Mouse (Mus musculus): ENCODE results near the gene Fyb. TPM values are rescaled to one million over a fixed set of nuclear protein-coding genes. Genes with fewer than 3 reads are reported as not detected.

Gene Fyb
- polyA plus RNA-seq, 1 experiment from 2014 or later, result 3.5 TPM

DNA sequence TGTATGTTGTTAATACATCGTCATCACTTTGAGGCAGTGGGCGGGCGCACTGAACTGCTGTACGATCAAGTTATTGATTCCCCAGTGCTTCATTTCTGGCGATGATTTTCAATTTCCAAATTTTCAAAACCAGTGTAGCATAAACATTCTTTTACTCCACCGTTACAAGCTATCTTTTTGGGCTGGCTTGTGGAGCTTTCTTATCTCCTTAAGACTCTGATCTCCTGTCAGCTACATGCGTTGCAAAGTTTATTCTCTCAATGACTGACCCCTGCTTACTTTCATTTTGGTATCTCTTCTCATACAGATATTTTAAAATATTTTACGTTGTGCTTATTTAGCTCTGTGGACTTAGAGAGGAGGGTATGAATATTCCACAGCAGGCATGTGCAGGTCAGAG, 11.9 kb downstream of the Fyb start:
- Histone ChIP-seq H3K9ac (no peak overlapping the region), H3K27me3 (replicated peaks) (no peaks in the 10 kb centered on the region), H3K4me1 (no peaks in the 10 kb centered on the region), H3K4me2 (no peak overlapping the region), H3K9me3 (no peaks in the 10 kb centered on the region), H3K4me3 (no peak overlapping the region), H3K36me3 (no peaks in the 10 kb centered on the region), H3K27ac (replicated peaks) (no peak overlapping the region)
- WGBS, result 63% methylated on average over 8 of the region's 8 CpGs
- ATAC-seq (ENCODE audit: extremely low read depth, insufficient number of reproducible peaks, low FRiP score, low TSS enrichment), result no peak

- WGBS, result 45% methylated on average over 7 of the region's 7 CpGs
- no peaks in the 10 kb centered on the region for H3K27me3 ChIP-seq (replicated peaks)
- H3K9me3 ChIP-seq, result no peaks in the 10 kb centered on the region
- no peak overlapping the region for H3K4me3 ChIP-seq
- ATAC-seq (ENCODE audit: extremely low read depth, insufficient number of reproducible peaks, low FRiP score, low TSS enrichment), result no peak
- no peaks in the 10 kb centered on the region for H3K36me3 ChIP-seq
- H3K27ac ChIP-seq (replicated peaks), result no peak overlapping the region
- peaks cover 3% of the 10 kb centered on the region; the same call in 1 of the 2 replicates for H3K4me1 ChIP-seq
- no peak overlapping the region for H3K9ac ChIP-seq
- H3K4me2 ChIP-seq, result no peak overlapping the region
Observed at GRCm38 (mm10) chr15:6539639-6540338, 17.1 kb downstream of the Fyb start.

GRCm38 (mm10) chr15:6548911-6549310, 26.3 kb downstream of the Fyb start:
- H3K4me2 ChIP-seq, result no peak overlapping the region
- H3K4me3 ChIP-seq, result no peak overlapping the region
- ATAC-seq (ENCODE audit: extremely low read depth, insufficient number of reproducible peaks, low FRiP score, low TSS enrichment), result no peak
- no peaks in the 10 kb centered on the region for H3K4me1 ChIP-seq
- no peak overlapping the region for H3K9ac ChIP-seq
- H3K9me3 ChIP-seq, result no peaks in the 10 kb centered on the region
- WGBS, result 85% methylated on average over 4 of the region's 4 CpGs
- H3K36me3 ChIP-seq, result no peaks in the 10 kb centered on the region
- no peak overlapping the region for H3K27ac ChIP-seq (replicated peaks)
- H3K27me3 ChIP-seq (replicated peaks), result no peaks in the 10 kb centered on the region

- 60% methylated on average over 7 of the region's 7 CpGs for WGBS
- Histone ChIP-seq H3K27ac (replicated peaks) (no peak overlapping the region), H3K27me3 (replicated peaks) (no peaks in the 10 kb centered on the region), H3K4me2 (no peak overlapping the region), H3K4me3 (no peak overlapping the region), H3K36me3 (no peaks in the 10 kb centered on the region), H3K9ac (no peak overlapping the region), H3K9me3 (no peaks in the 10 kb centered on the region), H3K4me1 (no peaks in the 10 kb centered on the region)
- no peak for ATAC-seq (ENCODE audit: extremely low read depth, insufficient number of reproducible peaks, low FRiP score, low TSS enrichment)
Observed at GRCm38 (mm10) chr15:6551875-6552274, 29.2 kb downstream of the Fyb start.

DNA sequence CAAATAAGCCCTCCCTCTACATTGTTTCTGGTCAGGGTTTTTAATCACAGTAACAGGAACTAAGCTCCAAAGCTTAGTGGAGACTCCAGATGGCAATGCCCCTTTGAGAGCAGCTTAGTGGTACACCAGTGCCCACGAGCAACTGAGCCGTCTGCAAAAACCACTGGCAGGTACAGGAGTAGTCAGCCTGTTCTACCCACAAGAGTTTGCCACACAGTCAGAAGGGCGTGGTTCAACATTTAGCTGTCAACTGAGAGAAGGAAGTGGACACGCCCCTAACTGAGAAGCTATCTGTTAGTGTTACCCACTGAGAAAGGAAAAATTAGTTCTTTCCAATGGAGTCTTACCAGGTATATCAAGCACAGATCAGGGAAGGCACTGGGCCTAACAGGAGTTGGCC, 32.1 kb downstream of the Fyb start:
- Histone ChIP-seq H3K4me3 (no peak overlapping the region), H3K9ac (no peak overlapping the region), H3K4me1 (peaks cover 7% of the 10 kb centered on the region; the same call in 1 of the 2 replicates), H3K9me3 (no peaks in the 10 kb centered on the region), H3K27me3 (replicated peaks) (no peaks in the 10 kb centered on the region), H3K4me2 (no peak overlapping the region), H3K27ac (replicated peaks) (no peak overlapping the region), H3K36me3 (no peaks in the 10 kb centered on the region)
- WGBS, result 78% methylated on average over 4 of the region's 4 CpGs
- ATAC-seq (ENCODE audit: extremely low read depth, insufficient number of reproducible peaks, low FRiP score, low TSS enrichment), result no peak

DNA sequence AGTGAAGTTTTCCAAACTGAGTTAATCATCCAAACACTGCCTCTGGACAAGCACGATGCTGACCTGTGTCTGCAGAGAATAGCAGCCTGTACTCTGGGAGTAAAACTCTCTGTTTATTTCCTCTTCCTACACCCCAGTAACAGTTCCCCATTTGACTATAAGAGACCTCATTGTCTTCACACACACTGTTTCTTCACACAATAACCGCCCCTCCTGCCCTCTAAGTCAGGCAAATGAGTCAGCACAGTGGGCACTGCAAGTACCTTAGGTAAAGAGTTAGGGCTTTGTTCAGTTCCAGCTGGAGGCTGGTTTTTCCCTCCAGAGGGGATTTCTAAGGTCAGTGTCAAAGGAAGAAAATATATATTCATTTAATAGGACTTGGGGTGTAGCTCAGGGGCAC, 32.9 kb downstream of the Fyb start:
- peaks cover 7% of the 10 kb centered on the region; the same call in 1 of the 2 replicates for H3K4me1 ChIP-seq
- ATAC-seq (ENCODE audit: extremely low read depth, insufficient number of reproducible peaks, low FRiP score, low TSS enrichment), result no peak
- H3K36me3 ChIP-seq, result no peaks in the 10 kb centered on the region
- no peak overlapping the region for H3K27ac ChIP-seq (replicated peaks)
- WGBS, result 70% methylated on average over 2 of the region's 2 CpGs
- no peak overlapping the region for H3K4me3 ChIP-seq
- H3K4me2 ChIP-seq, result no peak overlapping the region
- no peak overlapping the region for H3K9ac ChIP-seq
- no peaks in the 10 kb centered on the region for H3K27me3 ChIP-seq (replicated peaks)
- H3K9me3 ChIP-seq, result no peaks in the 10 kb centered on the region

GRCm38 (mm10) chr15:6556272-6556671, 33.6 kb downstream of the Fyb start:
- Histone ChIP-seq H3K4me2 (no peak overlapping the region), H3K4me1 (peaks cover 7% of the 10 kb centered on the region; the same call in 1 of the 2 replicates), H3K27ac (replicated peaks) (no peak overlapping the region), H3K27me3 (replicated peaks) (no peaks in the 10 kb centered on the region), H3K9ac (no peak overlapping the region), H3K9me3 (no peaks in the 10 kb centered on the region), H3K36me3 (no peaks in the 10 kb centered on the region), H3K4me3 (no peak overlapping the region)
- 68% methylated on average over 4 of the region's 4 CpGs for WGBS
- ATAC-seq (ENCODE audit: extremely low read depth, insufficient number of reproducible peaks, low FRiP score, low TSS enrichment), result no peak

GRCm38 (mm10) chr15:6556911-6557310, 34.3 kb downstream of the Fyb start:
- no peak overlapping the region for H3K27ac ChIP-seq (replicated peaks)
- H3K9ac ChIP-seq, result no peak overlapping the region
- WGBS, result 85% methylated on average over 6 of the region's 6 CpGs
- H3K4me1 ChIP-seq, result peaks cover 7% of the 10 kb centered on the region; the same call in 1 of the 2 replicates
- H3K4me3 ChIP-seq, result no peak overlapping the region
- no peaks in the 10 kb centered on the region for H3K36me3 ChIP-seq
- no peak overlapping the region for H3K4me2 ChIP-seq
- no peaks in the 10 kb centered on the region for H3K27me3 ChIP-seq (replicated peaks)
- ATAC-seq (ENCODE audit: extremely low read depth, insufficient number of reproducible peaks, low FRiP score, low TSS enrichment), result no peak
- no peaks in the 10 kb centered on the region for H3K9me3 ChIP-seq

DNA sequence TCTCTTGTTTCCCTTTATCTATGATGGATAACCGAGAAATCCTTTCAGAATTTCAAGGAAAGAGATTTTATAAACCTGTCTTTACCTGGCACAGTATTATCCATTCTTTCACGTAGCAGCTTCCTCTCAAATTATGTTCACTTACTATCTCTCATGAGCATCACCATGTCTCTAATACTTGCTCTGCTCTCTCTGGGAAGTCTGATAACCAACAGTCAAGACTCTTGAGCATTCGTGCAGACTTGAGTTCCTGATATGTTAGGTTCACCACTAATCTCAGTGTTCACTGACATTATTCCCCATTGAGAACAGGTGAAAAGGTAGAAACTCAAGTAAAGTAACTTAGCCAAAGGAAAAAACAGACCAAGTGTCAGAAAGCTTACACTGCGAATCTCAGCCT, 34.9 kb downstream of the Fyb start:
- no peak for ATAC-seq (ENCODE audit: extremely low read depth, insufficient number of reproducible peaks, low FRiP score, low TSS enrichment)
- Histone ChIP-seq H3K9ac (no peak overlapping the region), H3K4me1 (peaks cover 7% of the 10 kb centered on the region; the same call in 1 of the 2 replicates), H3K4me3 (no peak overlapping the region), H3K36me3 (no peaks in the 10 kb centered on the region), H3K9me3 (no peaks in the 10 kb centered on the region), H3K4me2 (no peak overlapping the region), H3K27me3 (replicated peaks) (no peaks in the 10 kb centered on the region), H3K27ac (replicated peaks) (no peak overlapping the region)
- WGBS, result 63% methylated on average over 4 of the region's 4 CpGs

GRCm38 (mm10) chr15:6559188-6559587, 36.5 kb downstream of the Fyb start:
- H3K4me2 ChIP-seq, result no peak overlapping the region
- H3K27me3 ChIP-seq (replicated peaks), result no peaks in the 10 kb centered on the region
- no peak for ATAC-seq (ENCODE audit: extremely low read depth, insufficient number of reproducible peaks, low FRiP score, low TSS enrichment)
- no peaks in the 10 kb centered on the region for H3K36me3 ChIP-seq
- 47% methylated on average over 9 of the region's 9 CpGs for WGBS
- no peak overlapping the region for H3K27ac ChIP-seq (replicated peaks)
- H3K4me1 ChIP-seq, result peaks cover 7% of the 10 kb centered on the region
- no peak overlapping the region for H3K4me3 ChIP-seq
- H3K9ac ChIP-seq, result no peak overlapping the region
- no peaks in the 10 kb centered on the region for H3K9me3 ChIP-seq

DNA sequence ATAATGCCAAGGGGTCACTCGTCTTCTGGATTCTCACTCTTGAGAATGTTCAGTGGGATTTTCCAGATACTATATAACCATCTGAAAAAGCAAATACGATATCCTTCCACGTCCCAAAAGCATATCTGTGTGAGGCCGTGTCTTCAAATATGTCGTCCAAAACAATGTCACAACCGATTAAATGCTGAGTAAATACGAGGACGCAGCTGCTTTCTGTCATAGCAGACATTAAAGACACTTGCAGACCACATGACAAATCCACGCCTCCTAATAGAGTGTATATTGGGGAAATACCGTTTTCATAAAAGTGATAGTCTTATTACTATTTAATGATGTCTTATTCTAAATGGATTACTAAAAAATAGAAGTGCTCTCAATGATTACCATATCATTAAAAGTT, 38.0 kb downstream of the Fyb start:
- H3K4me3 ChIP-seq, result no peak overlapping the region
- WGBS, result 78% methylated on average over 10 of the region's 10 CpGs
- no peak for ATAC-seq (ENCODE audit: extremely low read depth, insufficient number of reproducible peaks, low FRiP score, low TSS enrichment)

DNA sequence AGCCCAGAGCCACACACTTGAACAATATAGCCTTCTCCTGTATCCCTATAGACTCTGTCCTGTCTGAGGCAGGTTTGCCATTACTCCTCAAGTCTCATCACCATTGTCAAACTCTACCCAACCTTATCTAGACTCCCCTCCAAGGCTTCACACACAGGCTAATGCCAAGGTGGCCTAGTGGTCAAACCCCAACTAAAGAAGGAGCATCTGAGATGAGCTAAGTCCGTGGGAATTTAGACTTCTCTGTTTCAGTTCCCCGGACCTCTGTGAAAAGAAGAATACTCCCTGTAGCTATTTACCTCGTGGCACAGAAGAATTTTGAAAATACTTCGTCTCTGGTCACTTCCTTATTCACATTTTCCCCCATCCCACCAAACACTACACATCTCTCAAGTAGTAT, 39.5 kb downstream of the Fyb start:
- Histone ChIP-seq H3K4me3 (no peak overlapping the region), H3K9me3 (no peaks in the 10 kb centered on the region), H3K9ac (no peak overlapping the region), H3K4me2 (no peak overlapping the region), H3K27ac (replicated peaks) (no peak overlapping the region), H3K4me1 (peaks cover 14% of the 10 kb centered on the region), H3K36me3 (no peaks in the 10 kb centered on the region), H3K27me3 (replicated peaks) (no peaks in the 10 kb centered on the region)
- 81% methylated on average over 4 of the region's 4 CpGs for WGBS
- no peak for ATAC-seq (ENCODE audit: extremely low read depth, insufficient number of reproducible peaks, low FRiP score, low TSS enrichment)

More for the DNA sequence above, 38.0 kb downstream of the Fyb start:
- Histone ChIP-seq H3K27ac (replicated peaks) (no peak overlapping the region), H3K4me1 (peaks cover 14% of the 10 kb centered on the region), H3K9ac (no peak overlapping the region), H3K36me3 (no peaks in the 10 kb centered on the region), H3K9me3 (no peaks in the 10 kb centered on the region), H3K27me3 (replicated peaks) (no peaks in the 10 kb centered on the region), H3K4me2 (no peak overlapping the region)
